Mouse (Mus musculus): ENCODE data around the gene Cnot2. TPM values are rescaled to one million over a fixed set of nuclear protein-coding genes. Genes with fewer than 3 reads are reported as not detected.
A peak's percentile ranks its signal among the peaks of the same experiment; 100 is the strongest.
"Not testable (repeated sequence)": the region's sequence is repeated elsewhere in the genome, so short reads cannot be mapped to it uniquely, and the experiment has no call there.

Cnot2 gene
- 113 and 118 TPM in 2 replicates for polyA plus RNA-seq (2016; fragmentation: Nextera tagmentation; extraction: Ambion mirVana)

DNA sequence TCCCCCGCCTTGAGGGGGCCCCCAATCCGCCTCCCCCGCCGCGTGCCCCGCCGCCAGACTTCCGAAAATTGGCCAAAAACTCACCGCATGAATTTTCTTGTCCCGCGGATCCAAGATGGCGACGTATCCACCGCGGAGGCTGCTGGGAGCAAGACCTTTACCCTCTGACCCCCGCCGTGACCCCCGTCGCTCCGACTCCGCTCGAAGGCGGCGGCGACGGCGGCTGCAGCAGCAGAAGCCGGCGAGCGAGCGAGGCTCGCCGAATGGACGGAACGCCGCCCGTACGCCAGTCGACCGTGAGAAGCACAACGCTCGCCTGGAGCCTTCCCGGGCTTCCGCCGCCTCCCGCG lies at the start of gene Cnot2:
Gene Cnot2 (minus strand): TSS at position 143 of the 350 bp plus-strand sequence.
- H3K9me3 ChIP-seq = no peaks in the 10 kb centered on the region
- peak within 1 kb of the TSS; percentile 100 for H3K27ac ChIP-seq
- WGBS = under 1% methylated on average over 47 of the region's 47 CpGs
- no peaks in the 10 kb centered on the region for H3K27me3 ChIP-seq (ENCODE audit: poor library complexity, severe bottlenecking)
- H3K4me3 ChIP-seq = peak within 1 kb of the TSS; percentile 97
- DNase-seq (ENCODE audit: extremely low spot score, low spot score) = peak; percentile 91
- peaks cover 17% of the 10 kb centered on the region for H3K36me3 ChIP-seq (replicated peaks)
- peaks cover 23% of the 10 kb centered on the region for H3K4me1 ChIP-seq

DNA sequence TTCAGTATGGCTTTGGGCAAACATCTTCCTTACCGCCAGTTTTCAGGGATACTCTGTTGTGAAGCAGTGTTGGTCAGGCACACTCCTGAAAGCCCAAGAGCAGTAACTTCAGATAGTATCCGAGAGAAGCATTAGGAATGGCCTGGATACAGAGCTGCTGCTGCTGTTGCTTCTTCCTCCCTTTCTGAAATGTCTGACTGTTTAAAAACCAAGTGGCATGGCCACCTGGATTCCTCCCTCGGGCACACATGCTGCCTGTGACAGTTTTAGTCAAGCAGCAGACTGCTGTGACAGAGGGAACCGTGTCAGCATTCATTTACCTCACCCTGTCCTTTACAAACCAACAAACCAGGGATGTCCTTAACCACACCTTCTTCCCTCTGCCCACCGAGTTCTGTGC lies 47.6 kb upstream of the Cnot2 start:
- no peak for DNase-seq (ENCODE audit: extremely low spot score, low spot score)
- 89% methylated on average over 5 of the region's 5 CpGs for WGBS
- no peak overlapping the region for H3K27ac ChIP-seq
- H3K36me3 ChIP-seq (replicated peaks) = no peaks in the 10 kb centered on the region
- H3K4me3 ChIP-seq = no peak overlapping the region
- no peaks in the 10 kb centered on the region for H3K27me3 ChIP-seq (ENCODE audit: poor library complexity, severe bottlenecking)
- H3K4me1 ChIP-seq = peaks cover 3% of the 10 kb centered on the region; the same call in 1 of the 2 replicates
- H3K9me3 ChIP-seq = no peaks in the 10 kb centered on the region

DNA sequence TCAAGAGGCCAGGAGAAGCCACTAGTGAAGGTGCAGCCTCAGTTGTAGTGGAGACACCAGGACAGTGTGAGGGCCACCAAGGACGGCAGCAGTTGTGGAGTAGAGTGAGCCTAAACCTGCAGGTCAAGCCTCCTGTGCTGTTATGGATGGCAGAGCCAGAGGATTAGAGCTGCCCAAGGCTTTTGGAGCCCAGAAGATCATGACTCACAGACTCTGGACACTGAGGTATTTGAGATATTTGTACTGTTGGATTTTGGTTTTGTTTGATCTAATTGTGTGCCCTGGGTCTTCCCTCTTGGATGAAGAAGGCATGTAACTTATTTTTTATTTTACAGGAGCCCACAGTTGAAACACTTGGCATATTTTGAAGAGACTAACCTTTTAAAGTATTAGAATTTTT lies 44.7 kb upstream of the Cnot2 start:
- H3K27ac ChIP-seq = no peak overlapping the region
- H3K4me1 ChIP-seq = no peaks in the 10 kb centered on the region
- H3K36me3 ChIP-seq (replicated peaks) = no peaks in the 10 kb centered on the region
- no peak overlapping the region for H3K4me3 ChIP-seq
- H3K9me3 ChIP-seq = peaks cover 8% of the 10 kb centered on the region; the same call in 1 of the 2 replicates
- WGBS = 97% methylated on average over 1 of the region's 1 CpGs
- H3K27me3 ChIP-seq (ENCODE audit: poor library complexity, severe bottlenecking) = no peaks in the 10 kb centered on the region
- no peak for DNase-seq (ENCODE audit: extremely low spot score, low spot score)

DNA sequence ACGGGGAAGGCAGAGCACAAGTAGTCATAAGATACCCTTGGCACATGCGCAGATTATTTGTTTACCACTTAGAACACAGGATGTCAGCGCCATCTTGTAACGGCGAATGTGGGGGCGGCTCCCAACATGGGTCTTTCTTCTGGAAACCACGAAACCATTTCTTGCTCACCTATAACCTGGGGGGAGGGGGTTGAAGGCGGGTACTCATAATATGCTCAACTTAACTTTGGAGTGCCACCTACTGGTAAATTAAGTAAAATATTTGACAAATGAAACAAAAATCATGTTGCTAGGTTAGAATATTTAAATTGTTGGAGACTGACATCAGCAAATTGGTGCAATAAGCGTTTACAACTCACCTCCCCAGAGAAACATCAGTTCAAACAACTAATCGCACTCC lies 31.9 kb upstream of the Cnot2 start:
- not testable (repeated sequence) for DNase-seq (ENCODE audit: extremely low spot score, low spot score); H3K4me3 ChIP-seq; H3K36me3 ChIP-seq (replicated peaks); H3K27ac ChIP-seq; H3K9me3 ChIP-seq; H3K4me1 ChIP-seq; H3K27me3 ChIP-seq (ENCODE audit: poor library complexity, severe bottlenecking)
- WGBS = 96% methylated on average over 9 of the region's 10 CpGs

DNA sequence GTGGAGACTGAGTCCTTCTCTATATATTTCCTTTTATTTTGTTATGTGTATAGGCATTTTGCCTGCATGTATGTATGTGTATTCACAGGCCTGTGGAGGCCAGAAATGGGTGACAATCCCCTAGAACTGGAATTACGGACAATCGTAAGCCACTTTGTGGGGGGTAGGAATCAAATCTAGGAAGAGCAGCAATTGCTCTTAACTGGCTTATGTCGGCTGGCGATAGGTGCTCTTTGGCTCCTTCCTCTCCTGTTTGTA lies 23.5 kb upstream of the Cnot2 start:
- H3K4me3 ChIP-seq = no peak overlapping the region
- H3K36me3 ChIP-seq (replicated peaks) = no peaks in the 10 kb centered on the region
- 97% methylated on average over 4 of the region's 4 CpGs for WGBS
- DNase-seq (ENCODE audit: extremely low spot score, low spot score) = no peak
- no peaks in the 10 kb centered on the region for H3K4me1 ChIP-seq
- H3K27me3 ChIP-seq (ENCODE audit: poor library complexity, severe bottlenecking) = no peaks in the 10 kb centered on the region
- H3K9me3 ChIP-seq = no peaks in the 10 kb centered on the region
- no peak overlapping the region for H3K27ac ChIP-seq

DNA sequence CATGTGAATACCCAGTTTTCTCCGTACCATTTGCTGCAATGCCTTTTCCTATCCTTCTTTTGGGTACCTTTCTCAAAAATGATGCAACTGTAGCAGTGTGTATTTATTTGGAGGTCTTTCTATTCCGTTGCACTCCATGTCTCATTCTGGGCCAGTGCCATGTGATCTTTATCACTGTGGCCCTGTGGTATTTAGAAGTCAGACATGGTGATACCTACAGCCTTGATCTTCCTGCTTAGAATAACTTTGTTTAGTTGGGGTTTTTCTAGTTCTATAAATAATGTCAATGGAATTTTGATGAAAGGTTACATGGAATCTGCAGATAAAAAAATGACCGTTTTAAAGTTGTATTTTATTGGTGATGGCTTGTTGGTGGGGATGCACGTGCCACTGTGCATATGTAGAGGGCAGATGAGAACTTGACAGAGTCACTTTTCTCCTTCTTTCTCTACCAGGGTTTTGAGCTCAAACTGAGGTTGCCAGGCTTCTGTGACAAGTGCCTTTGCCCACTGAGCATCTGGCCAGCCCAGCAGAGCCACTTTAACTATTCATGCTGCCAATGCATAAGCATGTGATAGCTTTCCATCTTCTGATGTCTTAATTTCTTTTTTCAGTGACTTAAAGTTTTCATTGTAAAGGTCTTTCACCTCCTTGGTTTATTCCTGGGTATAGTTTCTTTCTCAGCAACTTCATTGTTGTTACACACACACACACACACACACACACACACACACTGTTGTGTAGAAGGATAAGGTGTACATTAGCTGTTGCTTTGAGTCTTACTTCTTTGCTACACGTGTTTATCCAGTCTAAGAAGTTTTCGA lies 23.0 kb upstream of the Cnot2 start:
- H3K4me3 ChIP-seq = no peak overlapping the region
- H3K27me3 ChIP-seq (ENCODE audit: poor library complexity, severe bottlenecking) = no peaks in the 10 kb centered on the region
- H3K27ac ChIP-seq = no peak overlapping the region
- H3K4me1 ChIP-seq = no peaks in the 10 kb centered on the region
- DNase-seq (ENCODE audit: extremely low spot score, low spot score) = no peak
- 87% methylated on average over 6 of the region's 6 CpGs for WGBS
- H3K36me3 ChIP-seq (replicated peaks) = no peaks in the 10 kb centered on the region
- no peaks in the 10 kb centered on the region for H3K9me3 ChIP-seq

DNA sequence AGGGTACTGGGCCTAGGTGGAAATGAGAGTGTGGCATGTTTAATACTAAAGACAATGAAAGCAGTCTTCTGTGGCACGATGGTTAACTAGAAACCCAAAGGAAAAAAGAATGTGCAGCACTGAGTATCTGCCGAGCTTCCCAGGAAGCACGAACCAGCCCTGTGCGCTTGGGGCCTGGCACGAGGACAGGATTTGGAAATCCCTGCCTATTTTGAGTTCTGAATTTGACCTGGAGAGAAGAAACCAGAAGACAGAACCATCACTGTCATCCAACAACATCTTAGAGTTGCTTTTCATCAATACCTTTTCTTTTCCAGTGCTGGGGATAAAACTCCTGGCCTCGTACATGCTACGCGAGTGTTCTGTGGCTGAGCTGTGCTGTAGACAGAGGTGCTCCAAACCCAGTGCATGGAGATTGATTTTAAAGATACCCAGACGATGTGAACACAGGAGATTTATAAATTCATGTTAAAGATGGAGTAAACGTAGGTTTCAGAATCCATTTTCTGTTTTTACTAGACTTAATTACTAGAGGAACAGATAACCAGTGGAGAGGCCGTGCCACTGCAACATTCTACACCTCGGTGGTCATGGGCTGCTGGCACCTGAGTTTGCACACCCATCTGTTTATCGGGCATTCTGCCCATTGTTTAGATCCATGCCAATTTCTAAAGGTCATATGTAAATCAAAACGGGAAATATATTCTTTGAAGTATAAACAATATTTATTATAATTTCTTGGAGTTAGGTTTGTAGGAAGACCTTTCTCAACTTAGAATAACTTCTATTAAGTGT lies 17.9 kb upstream of the Cnot2 start:
- no peak overlapping the region for H3K4me3 ChIP-seq
- no peaks in the 10 kb centered on the region for H3K27me3 ChIP-seq (ENCODE audit: poor library complexity, severe bottlenecking)
- H3K36me3 ChIP-seq (replicated peaks) = no peaks in the 10 kb centered on the region
- H3K9me3 ChIP-seq = no peaks in the 10 kb centered on the region
- H3K27ac ChIP-seq = no peak overlapping the region
- 0 out of 2 replicates have a peak, but pooled peaks cover 4% of the 10 kb centered on the region for H3K4me1 ChIP-seq
- 92% methylated on average over 14 of the region's 14 CpGs for WGBS
- no peak for DNase-seq (ENCODE audit: extremely low spot score, low spot score)

DNA sequence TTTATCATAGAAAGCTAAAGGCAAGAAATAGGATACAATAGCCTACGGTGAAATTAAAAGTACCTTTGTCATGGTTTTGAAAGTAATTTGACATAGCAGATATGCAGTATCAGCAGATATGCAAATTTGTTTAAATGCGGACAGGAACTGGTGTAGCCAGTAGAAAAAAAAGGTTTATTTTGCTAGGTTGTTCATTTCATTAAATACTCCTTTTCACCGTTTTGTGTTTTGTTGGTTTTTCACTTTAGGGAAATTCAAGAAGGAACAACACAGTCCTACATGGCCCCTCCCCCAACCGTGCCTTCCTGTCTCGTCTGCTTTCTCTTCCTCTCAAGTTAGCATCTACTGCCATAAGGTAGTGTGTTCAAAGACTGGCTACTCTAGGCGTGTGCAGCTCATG lies 1.4 kb upstream of the Cnot2 start:
- Histone ChIP-seq H3K4me1 (peaks cover 23% of the 10 kb centered on the region), H3K36me3 (replicated peaks) (peaks cover 23% of the 10 kb centered on the region), H3K27ac (no peak overlapping the region), H3K4me3 (peak overlapping the region; percentile 97), H3K27me3 (ENCODE audit: poor library complexity, severe bottlenecking) (no peaks in the 10 kb centered on the region), H3K9me3 (no peaks in the 10 kb centered on the region)
- 38% methylated on average over 6 of the region's 6 CpGs for WGBS
- no peak for DNase-seq (ENCODE audit: extremely low spot score, low spot score)

DNA sequence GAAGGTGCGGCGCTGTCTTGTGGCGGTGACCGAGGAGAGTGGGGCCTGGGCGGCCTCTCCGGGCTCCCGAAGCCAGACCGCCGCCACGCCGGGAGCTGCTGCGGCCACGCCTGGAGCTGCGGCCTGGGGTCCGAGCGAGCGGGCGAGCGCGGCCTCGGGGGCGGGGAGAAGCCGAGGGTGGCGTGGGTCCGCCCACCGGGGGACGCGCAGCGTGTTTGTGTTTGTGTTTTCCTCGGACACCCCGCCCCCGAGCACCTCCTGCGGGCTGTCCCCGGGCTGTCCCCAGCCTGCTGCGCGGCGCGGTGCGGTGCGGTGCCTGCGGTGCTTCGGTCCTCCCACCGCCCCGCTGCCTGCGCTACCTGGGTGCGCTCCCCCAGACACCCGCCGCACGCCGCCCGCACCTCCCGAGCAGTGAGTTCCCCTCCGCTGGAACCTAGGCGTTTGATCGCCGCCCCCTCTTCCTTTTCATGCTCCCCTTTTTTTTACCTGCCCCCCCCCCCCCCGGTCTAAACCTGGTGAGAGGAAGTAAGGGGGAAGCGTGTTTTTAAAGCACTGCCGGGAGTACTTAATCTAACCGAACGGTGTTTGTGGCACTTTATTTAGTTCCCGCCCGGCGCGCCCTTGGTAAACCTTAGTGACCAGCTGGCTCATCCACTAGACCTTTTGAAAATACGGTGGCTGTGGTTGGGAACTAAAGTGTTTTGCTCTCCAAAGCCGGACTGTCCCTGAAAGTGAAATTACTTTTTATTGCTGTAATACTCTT lies 589 bp upstream of the Cnot2 start:
- no peaks in the 10 kb centered on the region for H3K9me3 ChIP-seq
- H3K4me1 ChIP-seq = peaks cover 23% of the 10 kb centered on the region
- H3K36me3 ChIP-seq (replicated peaks) = peaks cover 20% of the 10 kb centered on the region
- H3K27me3 ChIP-seq (ENCODE audit: poor library complexity, severe bottlenecking) = no peaks in the 10 kb centered on the region
- whole genome bisulfite sequencing = under 1% methylated on average over 67 of the region's 67 CpGs
- H3K27ac ChIP-seq = peak overlapping the region; percentile 100
- peak overlapping the region; percentile 97 for H3K4me3 ChIP-seq
- peak; percentile 53 for DNase-seq (ENCODE audit: extremely low spot score, low spot score)

DNA sequence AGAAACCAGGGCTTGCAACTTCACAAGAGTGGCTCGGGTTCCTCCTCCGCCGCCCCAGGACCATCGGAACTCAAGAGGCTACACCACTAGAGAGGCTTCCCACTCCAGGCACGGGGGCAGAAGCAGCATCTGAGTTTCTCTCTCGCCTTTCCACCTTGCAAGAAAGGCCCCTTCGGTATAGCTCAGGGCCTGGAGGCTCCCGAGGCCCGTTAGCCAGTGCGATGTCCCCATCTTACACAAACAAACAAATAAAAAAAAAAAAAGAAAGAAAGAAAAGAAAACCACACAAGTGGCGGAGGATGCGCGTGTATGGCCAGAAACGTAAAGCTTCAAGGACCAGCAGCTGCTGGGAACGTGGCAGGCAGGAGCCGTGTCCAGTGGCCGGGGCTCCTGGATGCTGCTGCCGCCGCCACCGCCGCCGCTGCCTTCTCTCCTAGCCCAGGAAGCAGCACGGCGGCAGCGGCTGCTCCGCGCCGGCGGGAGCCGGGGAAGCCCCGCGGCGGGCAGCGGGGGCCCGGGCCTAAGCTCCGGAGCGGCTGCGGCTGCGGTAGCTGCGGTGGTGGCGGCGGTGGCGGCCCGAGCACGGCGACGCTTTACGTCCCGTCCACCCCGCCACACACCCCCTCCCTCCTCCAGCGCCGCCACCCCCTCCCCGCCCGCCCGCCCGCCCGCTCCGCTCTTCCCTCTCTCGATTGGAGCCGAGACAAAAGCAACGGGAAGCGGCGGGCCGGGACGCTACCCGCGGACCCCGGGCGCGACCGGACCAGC lies 536 bp downstream of the Cnot2 start:
- Histone ChIP-seq H3K27ac (peak overlapping the region; percentile 100), H3K36me3 (replicated peaks) (peaks cover 22% of the 10 kb centered on the region), H3K9me3 (no peaks in the 10 kb centered on the region), H3K27me3 (ENCODE audit: poor library complexity, severe bottlenecking) (no peaks in the 10 kb centered on the region), H3K4me1 (peaks cover 23% of the 10 kb centered on the region), H3K4me3 (peak overlapping the region; percentile 97)
- under 1% methylated on average over 50 of the region's 71 CpGs for WGBS
- peak; percentile 51 for DNase-seq (ENCODE audit: extremely low spot score, low spot score)

DNA sequence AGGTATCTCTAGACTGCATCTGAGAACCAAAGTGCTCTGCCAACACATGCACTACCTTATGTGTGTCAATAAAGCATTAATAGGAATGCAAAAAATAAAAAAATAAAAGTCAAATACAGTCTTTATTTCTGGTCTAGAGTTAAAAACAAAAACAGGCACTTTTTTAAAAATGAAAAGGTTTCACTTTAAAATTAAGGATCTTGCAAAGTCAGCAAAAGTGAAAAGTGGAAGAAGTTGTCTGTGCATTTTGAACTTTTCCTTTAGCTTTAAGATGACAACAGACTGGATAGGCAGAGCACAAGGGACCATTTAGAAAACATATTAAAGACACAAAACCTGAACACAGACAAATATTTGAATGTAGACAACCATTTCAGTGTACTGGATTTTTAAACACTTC lies 1.8 kb downstream of the Cnot2 start:
- Histone ChIP-seq H3K4me1 (peaks cover 23% of the 10 kb centered on the region), H3K27ac (no peak overlapping the region), H3K9me3 (no peaks in the 10 kb centered on the region), H3K36me3 (replicated peaks) (peaks cover 11% of the 10 kb centered on the region), H3K27me3 (ENCODE audit: poor library complexity, severe bottlenecking) (no peaks in the 10 kb centered on the region), H3K4me3 (peak overlapping the region; percentile 97)
- no peak for DNase-seq (ENCODE audit: extremely low spot score, low spot score)

DNA sequence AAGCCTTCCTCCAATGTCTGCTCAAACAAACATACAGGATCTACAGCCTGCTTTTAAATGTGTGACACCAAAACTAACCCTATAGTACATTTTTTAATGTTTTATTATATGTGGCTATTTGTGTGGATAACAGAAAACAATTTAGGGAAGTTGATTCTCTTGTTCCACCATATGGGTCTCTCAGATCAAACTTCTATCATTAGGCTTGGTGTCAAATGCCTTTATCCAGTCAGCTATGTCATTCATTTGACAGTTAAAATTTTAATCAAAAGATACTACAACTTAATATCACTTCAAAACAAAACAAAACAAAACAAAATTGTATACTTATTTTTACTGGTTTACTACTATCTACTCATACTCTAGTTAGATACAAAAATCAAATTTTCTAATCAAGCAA lies 2.9 kb downstream of the Cnot2 start:
- H3K4me1 ChIP-seq = peaks cover 23% of the 10 kb centered on the region
- H3K9me3 ChIP-seq = no peaks in the 10 kb centered on the region
- H3K4me3 ChIP-seq = no peak overlapping the region
- no peak for DNase-seq (ENCODE audit: extremely low spot score, low spot score)
- no peaks in the 10 kb centered on the region for H3K27me3 ChIP-seq (ENCODE audit: poor library complexity, severe bottlenecking)
- H3K36me3 ChIP-seq (replicated peaks) = peaks cover 8% of the 10 kb centered on the region
- H3K27ac ChIP-seq = no peak overlapping the region
